Mouse (Mus musculus) olfactory bulb, adult 2 months (tissue): ENCODE results near the gene Icmt.

ENCODE experiments used
- CTCF ChIP-seq: fragments of 200-500 bp; IDR thresholded peaks from 2 replicates; pipeline ENCODE4 v1.5.1; 2012; ENCODE audit warnings: low read depth, mild to moderate bottlenecking, low read length, moderate library complexity; ENCODE audit not compliant: insufficient read depth
- POLR2A ChIP-seq: fragments of 200-500 bp; IDR thresholded peaks from 2 replicates; pipeline ENCODE4 v1.6.1; 2012; ENCODE audit warnings: mild to moderate bottlenecking, low read depth, low read length, moderate library complexity; ENCODE audit not compliant: insufficient read depth

GRCm38 (mm10) chr4:152343296-152343695 is 46.3 kb downstream of the Icmt start:
- peak; percentile 67 for TF ChIP-seq CTCF
- TF ChIP-seq POLR2A: no peak
